Mouse (Mus musculus): ENCODE measurements around the gene Prim2.
A peak's percentile ranks its signal among the peaks of the same experiment; 100 is the strongest.

Prim2 gene

GRCm38 (mm10) chr1:33464234-33464633 is 205.4 kb downstream of the Prim2 start:
- no peak for DNase-seq

GRCm38 (mm10) chr1:33460703-33461102 is 208.9 kb downstream of the Prim2 start:
- DNase-seq: no peak

- no peak for DNase-seq
Measured at GRCm38 (mm10) chr1:33460262-33460661, 209.3 kb downstream of the Prim2 start.

GRCm38 (mm10) chr1:33458950-33459349 is 210.6 kb downstream of the Prim2 start:
- DNase-seq: no peak

- DNase-seq: peak; percentile 3
Measured at GRCm38 (mm10) chr1:33454251-33454650, 215.3 kb downstream of the Prim2 start.

GRCm38 (mm10) chr1:33453299-33453698 is 216.3 kb downstream of the Prim2 start:
- DNase-seq: no peak

GRCm38 (mm10) chr1:33447179-33447578 is 222.4 kb downstream of the Prim2 start:
- no peak for DNase-seq

GRCm38 (mm10) chr1:33436167-33436566 is 233.4 kb downstream of the Prim2 start:
- no peak for DNase-seq

Data from right cerebral cortex, adult 18-20 months (tissue).